8 mouse cellular contexts compared by ENCODE assay signal in genomic region chr5:108065465-108066411, GRCm38 (mm10). TPM values are rescaled to one million over a fixed set of nuclear protein-coding genes. Genes with fewer than 3 reads are reported as not detected.
DNase-seq lines count a peak whose midpoint lies in the region; ATAC-seq lines count a peak whose summit lies in the region.

Mtf2 (plus strand) TSS chr5:108065674.

- peak within 1 kb of the TSS; percentile 68 for H3K4me2 ChIP-seq in hindbrain, embryonic 14.5 days (replicated peaks)

- H3K4me3 ChIP-seq in hindbrain, embryonic 14.5 days (replicated peaks; ENCODE audit: low read length): peak within 1 kb of the TSS; percentile 77

- H3K4me1 ChIP-seq in hindbrain, embryonic 14.5 days (replicated peaks; ENCODE audit: control insufficient read depth, insufficient read depth, low read length): peaks cover 14% of the 10 kb centered on the region

- H3K9ac ChIP-seq in hindbrain, embryonic 14.5 days: peak within 1 kb of the TSS; percentile 94

- peak; percentile 95 for ATAC-seq in hindbrain, embryonic 14.5 days (ENCODE audit: low FRiP score)

- under 1% methylated on average over 59 of the region's 59 CpGs for WGBS in hindbrain, embryonic 14.5 days

- H3K36me3 ChIP-seq in hindbrain, embryonic 14.5 days (replicated peaks; ENCODE audit: control insufficient read depth, insufficient read depth): peaks cover 18% of the 10 kb centered on the region

- peak; percentile 99 for DNase-seq in R1 (ENCODE audit: low read depth, low spot score)
- DNase-seq in cerebellum, postnatal 25 days: peak; percentile 99
- DNase-seq in frontal cortex, postnatal 25 days (ENCODE audit: low spot score in 2 of 2): peak; percentile 94 to 95
- peak; percentile 99 for DNase-seq in hindbrain, embryonic 14.5 days (ENCODE audit: low spot score)
- DNase-seq in layer of hippocampus, postnatal 36 days: peak; percentile 96
- DNase-seq in lung, postnatal 36 days: peak; percentile 97
- DNase-seq in retina, postnatal 1 day: peak; percentile 99
- peak; percentile 92 to 94 for DNase-seq in urinary bladder, adult 18-20 months (ENCODE audit: low spot score in 2 of 2)

- no peaks in the 10 kb centered on the region for H3K27me3 ChIP-seq in hindbrain, embryonic 14.5 days (ENCODE audit: control insufficient read depth, insufficient read depth, low read length)

- 0 out of 2 replicates have a peak, but pooled peaks cover 3% of the 10 kb centered on the region for H3K9me3 ChIP-seq in hindbrain, embryonic 14.5 days (ENCODE audit: control insufficient read depth, low read length)

- peak within 1 kb of the TSS; percentile 95 for H3K27ac ChIP-seq in hindbrain, embryonic 14.5 days

RNA-seq across cellular contexts. Expression of gene Mtf2, which starts in this region (rescaled TPM):
- polyA plus RNA-seq in hindbrain, embryonic 14.5 days (2014; fragmentation: Nextera tagmentation; extraction: Ambion mirVana): 91.9 and 92.1 TPM in 2 replicates
- 10 to 100 TPM; 49.2 to 52.4 TPM for total RNA-seq in layer of hippocampus, postnatal 36 days (2021)

Comparison
In these comparisons a context has a peak if more than half of its experiments do, and no peak if none do; other contexts are left out.
1. Peak in every context shown above with its lines: DNase-seq, ATAC-seq, H3K4me3 ChIP-seq and H3K27ac ChIP-seq.